Mouse (Mus musculus) liver, embryonic 14.5 days (tissue): ENCODE results near the gene Frmd8. TPM values are rescaled to one million over a fixed set of nuclear protein-coding genes. Genes with fewer than 3 reads are reported as not detected.

ENCODE experiments used
- ATAC-seq: fragments of 200-750 bp; cut with Nextera tagmentation; 2 replicates; pipeline ENCODE4 v1.8.0; 2017; ENCODE audit warnings: moderate number of reproducible peaks, mild to moderate bottlenecking, moderate library complexity; ENCODE audit not compliant: insufficient read depth
- DNase-seq, 3 experiments: peaks; one replicate each; pipeline ENCODE4 v3.0.0-alpha.2; 2012 to 2013; ENCODE audit warnings: low read depth in 3 of 3, low spot score in 3 of 3
- H3K27ac ChIP-seq: fragments of 300-500 bp; sonication (generic); 2 replicates; pipeline ENCODE4 v1.5.1; 2014; ENCODE audit warnings: moderate library complexity, mild to moderate bottlenecking, control low read depth, inconsistent platforms
- H3K27me3 ChIP-seq: fragments of 300-500 bp; sonication (generic); 2 replicates; pipeline ENCODE4 v1.6.1; 2014; ENCODE audit warnings: mild to moderate bottlenecking, low read length, moderate library complexity; ENCODE audit not compliant: control insufficient read depth, insufficient read depth
- H3K36me3 ChIP-seq: fragments of 300-500 bp; sonication (generic); replicated peaks from 2 replicates; pipeline ENCODE4 v1.6.1; 2014; ENCODE audit warnings: low read depth; ENCODE audit not compliant: control insufficient read depth, insufficient read depth
- H3K4me1 ChIP-seq, 2 experiments: fragments of 200-500 bp in 1 of 2; fragments of 300-500 bp in 1 of 2; sonication (generic) in 1 of 2; replicated peaks; 2 replicates each; pipeline ENCODE4 v1.6.1; 2012 to 2014; ENCODE audit warnings: antibody characterized with exemption in 1 of 2, inconsistent platforms in 1 of 2, low read length in 1 of 2; ENCODE audit not compliant: control insufficient read depth in 2 of 2, insufficient read depth in 2 of 2
- H3K4me2 ChIP-seq: fragments of 300-500 bp; sonication (generic); 2 replicates; pipeline ENCODE4 v1.6.1; 2014; ENCODE audit warnings: low read depth, mild to moderate bottlenecking, control low read depth, moderate library complexity
- H3K4me3 ChIP-seq, 2 experiments: fragments of 200-500 bp in 1 of 2; fragments of 300-500 bp in 1 of 2; sonication (generic) in 1 of 2; 2 replicates each; pipeline ENCODE4 v1.5.1; 2012 to 2014; ENCODE audit warnings: low read depth in 2 of 2, low read length in 2 of 2, mild to moderate bottlenecking in 2 of 2, control low read depth in 1 of 2, inconsistent platforms in 1 of 2, moderate library complexity in 1 of 2; ENCODE audit not compliant: insufficient read depth in 1 of 2
- H3K9ac ChIP-seq: fragments of 300-500 bp; sonication (generic); replicated peaks from 2 replicates; pipeline ENCODE4 v1.6.1; 2014; ENCODE audit warnings: mild to moderate bottlenecking, control low read depth, moderate library complexity
- H3K9me3 ChIP-seq: fragments of 300-500 bp; sonication (generic); 2 replicates; pipeline ENCODE4 v1.6.1; 2016; ENCODE audit warnings: low read length, mixed read lengths; ENCODE audit not compliant: control insufficient read depth
- CTCF ChIP-seq: IDR thresholded peaks from 2 replicates; pipeline ENCODE4 v1.5.1; 2016; ENCODE audit warnings: antibody characterized with exemption, low read depth, control low read depth
- EP300 ChIP-seq: IDR thresholded peaks from 2 replicates; pipeline ENCODE4 v1.6.1; 2016; ENCODE audit warnings: antibody characterized with exemption, low read depth
- WGBS: fragments of 180-500 bp; shearing (Covaris S2); extraction: QIAGEN DNeasy Blood & Tissue Kit; methylation state at CpG from one replicate; pipeline ENCODE4 v1.1.7; 2014; ENCODE audit not compliant: insufficient replicate concordance; 5-methylcytosine and 5-hydroxymethylcytosine counted together
- polyA plus RNA-seq, 2 experiments: library from polyadenylated mRNA; depleted of rRNA in 1 of 2; stranded (reverse) in 1 of 2; unstranded in 1 of 2; fragments of >200 nt; fragmentation: Nextera tagmentation in 1 of 2; extraction: Ambion mirVana in 1 of 2; gene quantifications; 2 replicates each; pipeline versions ENCODE4 v1.2.1 to v1.2.3; 2012 to 2014

Frmd8 gene
- polyA plus RNA-seq, 2 experiments, result 6.6 to 6.7 TPM

DNA sequence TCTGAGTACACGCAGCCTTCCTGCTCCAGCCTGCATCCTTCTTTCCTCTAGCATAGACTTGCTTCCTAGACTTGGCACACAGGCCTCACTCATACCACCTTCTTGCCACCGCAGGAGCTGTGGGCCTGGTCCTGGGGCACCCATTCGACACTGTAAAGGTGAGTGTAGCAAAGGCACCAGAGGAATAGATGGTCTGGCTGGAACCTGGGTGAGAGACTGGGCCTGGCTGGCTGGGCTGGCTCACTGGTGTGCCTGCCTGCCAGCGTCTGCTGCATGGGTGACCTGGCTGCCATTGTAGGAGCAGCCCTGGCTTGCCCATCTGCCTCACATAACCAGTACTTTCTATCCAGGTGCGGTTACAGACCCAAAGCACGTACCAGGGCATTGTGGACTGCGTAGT is 4.7 kb upstream of the Frmd8 start:
- Histone ChIP-seq H3K27ac (no peak overlapping the region), H3K9ac (no peak overlapping the region), H3K4me2 (no peak overlapping the region), H3K36me3 (no peaks in the 10 kb centered on the region), H3K4me3 (no peak overlapping the region), H3K9me3 (no peaks in the 10 kb centered on the region), H3K27me3 (no peaks in the 10 kb centered on the region), H3K4me1 (peaks cover 23 to 30% of the 10 kb centered on the region in 2 experiments)
- ATAC-seq (no peak), DNase-seq (no peak)
- TF ChIP-seq CTCF (no peak), EP300 (no peak)
- 84% methylated on average over 7 of the region's 7 CpGs for WGBS

GRCm38 (mm10) chr19:5878916-5879315 is 3.8 kb upstream of the Frmd8 start:
- TF ChIP-seq CTCF (no peak), EP300 (no peak)
- ATAC-seq (no peak), DNase-seq (no peak)
- H3K27me3 ChIP-seq, result no peaks in the 10 kb centered on the region
- 60% methylated on average over 3 of the region's 3 CpGs for WGBS
- H3K4me3 ChIP-seq, result peak overlapping the region; percentile 35 to 38; a peak in 1 of 4 replicates
- H3K27ac ChIP-seq, result no peak overlapping the region
- H3K4me2 ChIP-seq, result peak overlapping the region; percentile 32
- peaks cover 16 to 28% of the 10 kb centered on the region in 2 experiments for H3K4me1 ChIP-seq
- H3K9ac ChIP-seq, result no peak overlapping the region
- H3K9me3 ChIP-seq, result no peaks in the 10 kb centered on the region
- no peaks in the 10 kb centered on the region for H3K36me3 ChIP-seq

GRCm38 (mm10) chr19:5878362-5878722 is 3.3 kb upstream of the Frmd8 start:
- ATAC-seq (no peak), DNase-seq (no peak)

DNA sequence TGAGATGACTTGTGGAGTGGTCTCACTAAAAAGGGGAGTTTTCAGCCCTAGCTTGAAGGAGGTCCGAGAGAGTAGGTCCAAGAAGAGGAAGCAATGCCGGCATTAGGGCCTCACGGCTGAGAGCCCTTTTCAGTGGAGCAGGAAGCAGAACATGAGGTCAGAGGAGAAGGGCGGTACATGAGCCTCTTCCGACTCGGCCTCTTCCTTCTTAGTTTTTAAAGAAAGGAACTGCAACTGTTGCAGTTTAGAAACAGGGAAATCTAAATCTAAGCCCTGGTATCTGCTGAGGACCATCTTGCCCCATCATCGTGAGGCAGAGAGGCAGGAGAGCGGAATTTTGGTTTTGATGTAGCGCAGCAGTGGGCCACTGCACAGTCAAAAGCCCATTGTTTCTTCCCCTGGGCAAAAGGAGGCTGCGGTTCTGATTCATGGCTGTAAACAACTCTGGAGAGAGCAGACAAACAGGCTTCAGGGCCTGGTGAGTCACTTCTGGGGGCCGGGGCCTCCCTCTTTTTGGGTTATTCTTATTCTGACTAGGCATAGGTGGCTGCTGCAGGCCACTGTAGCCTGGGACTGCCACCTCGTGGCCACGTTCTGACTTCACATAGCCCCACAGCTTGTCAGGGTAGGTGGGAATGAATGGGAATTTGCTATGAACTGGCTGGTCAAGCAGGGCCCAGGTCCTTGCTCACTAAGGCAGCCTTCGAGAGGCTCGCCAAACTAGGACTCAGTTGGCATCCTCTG is 2.7 kb upstream of the Frmd8 start, which contains the start of gene Slc25a45:
Gene Slc25a45, plus strand, starts transcription at position 191 of the 744 bp plus-strand sequence.
- ATAC-seq (peak; percentile 34; the same call in 1 of the 2 replicates), DNase-seq (peak in 1 of 3 experiments; percentile 31)
- Histone ChIP-seq H3K4me1 (peaks cover 13 to 28% of the 10 kb centered on the region in 2 experiments), H3K4me2 (peak within 1 kb of the TSS; percentile 32), H3K27ac (peak within 1 kb of the TSS; percentile 48), H3K9ac (peak within 1 kb of the TSS; percentile 5), H3K27me3 (no peaks in the 10 kb centered on the region), H3K9me3 (no peaks in the 10 kb centered on the region), H3K36me3 (no peaks in the 10 kb centered on the region), H3K4me3 (peak within 1 kb of the TSS; percentile 35 to 38)
- TF ChIP-seq EP300 (no peak), CTCF (peak; percentile 89)
- WGBS, result 27% methylated on average over 15 of the region's 15 CpGs

More at GRCm38 (mm10) chr19:5878362-5878722, 3.3 kb upstream of the Frmd8 start:
- Histone ChIP-seq H3K27ac (no peak overlapping the region), H3K36me3 (no peaks in the 10 kb centered on the region), H3K27me3 (no peaks in the 10 kb centered on the region), H3K9me3 (no peaks in the 10 kb centered on the region), H3K9ac (peak overlapping the region; percentile 5; the same call in 1 of the 2 replicates), H3K4me1 (peaks cover 11 to 28% of the 10 kb centered on the region in 2 experiments), H3K4me2 (peak overlapping the region; percentile 32), H3K4me3 (peak overlapping the region; percentile 35 to 38)
- TF ChIP-seq CTCF (no peak), EP300 (no peak)
- 47% methylated on average over 7 of the region's 7 CpGs for WGBS

- TF ChIP-seq CTCF, result no peak
- no peak for TF ChIP-seq EP300
- H3K27me3 ChIP-seq, result no peaks in the 10 kb centered on the region
- H3K4me1 ChIP-seq, result peaks cover 10 to 31% of the 10 kb centered on the region in 2 experiments
- no peaks in the 10 kb centered on the region for H3K36me3 ChIP-seq
- H3K27ac ChIP-seq, result peak overlapping the region; percentile 21
- H3K4me3 ChIP-seq, result peak overlapping the region; percentile 69 to 89
- peak overlapping the region; percentile 88 for H3K4me2 ChIP-seq
- peak overlapping the region; percentile 70 for H3K9ac ChIP-seq
- DNase-seq (no peak), ATAC-seq (no peak)
- H3K9me3 ChIP-seq, result no peaks in the 10 kb centered on the region
- WGBS, result 7% methylated on average over 13 of the region's 13 CpGs
Observed at GRCm38 (mm10) chr19:5874391-5874968, 594 bp downstream of the Frmd8 start.
